In genomic region chr15:91049496-91050441, GRCm38 (mm10) we compare ENCODE assay signal across 8 mouse cellular contexts. TPM values are rescaled to one million over a fixed set of nuclear protein-coding genes. Genes with fewer than 3 reads are reported as not detected.
DNase-seq lines count a peak whose midpoint lies in the region; ATAC-seq and TF ChIP-seq lines count a peak whose summit lies in the region.

Kif21a (minus strand) TSS chr15:91049948.

- H3K27me3 ChIP-seq in forebrain, postnatal 0 days (ENCODE audit: insufficient read depth, low read length): no peaks in the 10 kb centered on the region
- no peaks in the 10 kb centered on the region; the same call in none of the 2 replicates for H3K27me3 ChIP-seq in liver, embryonic 14.5 days (ENCODE audit: control insufficient read depth, insufficient read depth, low read length)
- no peaks in the 10 kb centered on the region for H3K27me3 ChIP-seq in neural tube, embryonic 12.5 days (replicated peaks)

- H3K4me1 ChIP-seq in forebrain, postnatal 0 days (ENCODE audit: insufficient read depth): peaks cover 20% of the 10 kb centered on the region; the same call in 1 of the 2 replicates
- H3K4me1 ChIP-seq in liver, embryonic 14.5 days (replicated peaks; ENCODE audit: control insufficient read depth in 2 of 2, insufficient read depth in 2 of 2, low read length in 1 of 2): peaks cover 0 to 2% of the 10 kb centered on the region in 2 experiments; a peak in 1 of 4 replicates
- peaks cover 23% of the 10 kb centered on the region for H3K4me1 ChIP-seq in neural tube, embryonic 12.5 days

- WGBS in forebrain, postnatal 0 days: 3% methylated on average over 86 of the region's 89 CpGs
- 2% methylated on average over 70 of the region's 89 CpGs for WGBS in liver, embryonic 14.5 days (ENCODE audit: insufficient replicate concordance)
- under 1% methylated on average over 80 of the region's 89 CpGs for WGBS in neural tube, embryonic 12.5 days

- H3K27ac ChIP-seq in forebrain, postnatal 0 days (ENCODE audit: low read depth, low read length): peak within 1 kb of the TSS; percentile 98
- peak within 1 kb of the TSS; percentile 35; the same call in 1 of the 2 replicates for H3K27ac ChIP-seq in liver, embryonic 14.5 days
- peak within 1 kb of the TSS; percentile 96 for H3K27ac ChIP-seq in neural tube, embryonic 12.5 days

- H3K9ac ChIP-seq in forebrain, postnatal 0 days: peak within 1 kb of the TSS; percentile 100
- H3K9ac ChIP-seq in liver, embryonic 14.5 days (replicated peaks): peak within 1 kb of the TSS; percentile 57
- H3K9ac ChIP-seq in neural tube, embryonic 12.5 days: peak within 1 kb of the TSS; percentile 97

- peak; percentile 87 for DNase-seq in Muller cell, postnatal 12 days (ENCODE audit: inconsistent ontology term)
- DNase-seq in cerebellum, adult 11-12 months: peak; percentile 90
- peak; percentile 83 for DNase-seq in forebrain, postnatal 0 days
- peak; percentile 71 to 80 for DNase-seq in heart, postnatal 14 days
- DNase-seq in layer of hippocampus, adult 11-12 months (ENCODE audit: low spot score): peak; percentile 76
- DNase-seq in liver, embryonic 14.5 days (ENCODE audit: low read depth in 3 of 3, low spot score in 3 of 3): peak; percentile 17 to 31 (median 18)
- DNase-seq in thymus, postnatal 4 days: peak; percentile 17

- peak within 1 kb of the TSS; percentile 66 for H3K4me2 ChIP-seq in forebrain, postnatal 0 days (ENCODE audit: low read depth)
- peak within 1 kb of the TSS; percentile 72 for H3K4me2 ChIP-seq in liver, embryonic 14.5 days (ENCODE audit: low read depth)
- peak within 1 kb of the TSS; percentile 89 for H3K4me2 ChIP-seq in neural tube, embryonic 12.5 days (replicated peaks)

- TF ChIP-seq EP300 in liver, embryonic 14.5 days (IDR thresholded peaks at IDR 0.05; ENCODE audit: low read depth): no peak

- peak; percentile 91 for ATAC-seq in forebrain, postnatal 0 days
- peak; percentile 85 for ATAC-seq in liver, embryonic 14.5 days (ENCODE audit: insufficient read depth)
- peak; percentile 91 for ATAC-seq in neural tube, embryonic 12.5 days (ENCODE audit: low FRiP score, low read depth)

- no peak for TF ChIP-seq CTCF in forebrain, postnatal 0 days (IDR thresholded peaks at IDR 0.05; ENCODE audit: low read depth)
- TF ChIP-seq CTCF in liver, embryonic 14.5 days (IDR thresholded peaks at IDR 0.05; ENCODE audit: low read depth): no peak

- no peaks in the 10 kb centered on the region for H3K9me3 ChIP-seq in forebrain, postnatal 0 days (ENCODE audit: low read length)
- H3K9me3 ChIP-seq in liver, embryonic 14.5 days (ENCODE audit: control insufficient read depth, low read length): no peaks in the 10 kb centered on the region
- no peaks in the 10 kb centered on the region for H3K9me3 ChIP-seq in neural tube, embryonic 12.5 days

- no peaks in the 10 kb centered on the region for H3K36me3 ChIP-seq in forebrain, postnatal 0 days (ENCODE audit: insufficient read depth)
- H3K36me3 ChIP-seq in liver, embryonic 14.5 days (replicated peaks; ENCODE audit: control insufficient read depth, insufficient read depth, low read depth): no peaks in the 10 kb centered on the region
- no peaks in the 10 kb centered on the region for H3K36me3 ChIP-seq in neural tube, embryonic 12.5 days

- intact Hi-C loops in heart, postnatal 14 days (cut with DNase I): no loop called here

- H3K4me3 ChIP-seq in forebrain, postnatal 0 days (ENCODE audit: low read depth, low read length): peak within 1 kb of the TSS; percentile 95
- H3K4me3 ChIP-seq in liver, embryonic 14.5 days (ENCODE audit: insufficient read depth in 1 of 2, low read depth in 2 of 2, low read length in 2 of 2): peak within 1 kb of the TSS; percentile 63 to 69
- peak within 1 kb of the TSS; percentile 92 for H3K4me3 ChIP-seq in neural tube, embryonic 12.5 days

RNA-seq across cellular contexts. Expression of gene Kif21a, which starts in this region (rescaled TPM):
- total RNA-seq in forebrain, postnatal 0 days (2014; rRNA removed): 44.8 and 56.8 TPM in 2 replicates
- polyA plus RNA-seq in forebrain, postnatal 0 days (2015; fragmentation: Nextera tagmentation; extraction: Ambion mirVana): 15.8 and 24.5 TPM in 2 replicates
- 10 to 100 TPM; 10.1 to 11.7 TPM for total RNA-seq in heart, postnatal 14 days (2021)
- 2.1 and 3.0 TPM in 2 replicates for polyA plus RNA-seq in liver, embryonic 14.5 days (2012; rRNA removed)
- 1.8 and 1.9 TPM in 2 replicates for polyA plus RNA-seq in liver, embryonic 14.5 days (2014; fragmentation: Nextera tagmentation; extraction: Ambion mirVana)
- polyA plus RNA-seq in neural tube, embryonic 12.5 days (2016; fragmentation: Nextera tagmentation; extraction: Ambion mirVana): 37.0 and 37.4 TPM in 2 replicates

Comparison
In these comparisons a context has a peak if more than half of its experiments do, and no peak if none do; other contexts are left out.
1. Peak in every context shown above with its lines: DNase-seq, ATAC-seq, H3K4me3 ChIP-seq and H3K27ac ChIP-seq.
2. DNase-seq: peak in every context shown above with its lines; median percentile 90 in cerebellum, adult 11-12 months; 87 in Muller cell, postnatal 12 days; 83 in forebrain, postnatal 0 days; 76 in layer of hippocampus, adult 11-12 months; 76 in heart, postnatal 14 days; 18 in liver, embryonic 14.5 days; 17 in thymus, postnatal 4 days.
3. H3K27ac ChIP-seq: peak in every context shown above with its lines; median percentile 98 in forebrain, postnatal 0 days; 96 in neural tube, embryonic 12.5 days; 35 in liver, embryonic 14.5 days.